Mouse (Mus musculus): Measurements from ENCODE around the gene Bub1.
A peak's percentile ranks its signal among the peaks of the same experiment; 100 is the strongest.

DNA sequence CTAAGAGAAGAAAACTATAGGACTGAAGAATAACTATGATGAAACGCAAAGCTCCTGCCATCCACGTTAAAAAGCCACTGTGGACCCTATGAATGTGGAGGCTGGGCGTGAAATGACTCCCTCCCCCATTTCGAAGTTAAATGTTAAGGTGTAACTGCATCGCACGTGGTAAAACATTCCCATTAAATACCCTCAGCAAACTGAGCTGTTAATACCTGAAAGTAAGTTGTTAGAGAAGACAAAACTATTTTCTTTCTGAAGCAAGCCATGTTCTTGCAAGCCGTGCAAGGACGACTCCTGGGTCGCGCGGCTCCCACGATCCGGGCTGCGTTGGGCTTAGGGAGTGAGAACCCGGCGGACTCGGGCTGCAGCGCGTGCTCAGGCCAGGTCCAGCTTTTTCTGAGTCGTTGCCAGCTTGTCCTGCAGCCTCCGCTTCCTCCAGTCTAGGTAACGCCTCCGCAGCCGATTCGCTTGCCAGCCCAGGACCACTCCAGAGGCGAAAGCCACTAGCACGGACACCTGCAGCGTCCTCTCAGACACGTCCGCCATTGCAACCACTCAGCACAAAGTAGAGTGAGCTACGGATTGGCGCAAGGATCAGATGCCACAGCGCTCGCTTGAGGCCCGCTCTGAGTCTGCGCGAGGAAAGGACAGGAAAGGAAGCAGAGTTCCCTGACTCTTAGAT is 39.6 kb downstream of the Bub1 start, which contains the start of gene Mtln:
- TF ChIP-seq CTCF (IDR thresholded peaks at IDR 0.05; ENCODE audit: control insufficient read depth, insufficient read depth, low read length) (no peak), POLR2A (IDR thresholded peaks at IDR 0.05; ENCODE audit: borderline replicate concordance, control insufficient read depth, low read depth, low read length) (peak; percentile 77)
